ENCODE assay signal across 8 mouse cellular contexts in the genomic region with DNA sequence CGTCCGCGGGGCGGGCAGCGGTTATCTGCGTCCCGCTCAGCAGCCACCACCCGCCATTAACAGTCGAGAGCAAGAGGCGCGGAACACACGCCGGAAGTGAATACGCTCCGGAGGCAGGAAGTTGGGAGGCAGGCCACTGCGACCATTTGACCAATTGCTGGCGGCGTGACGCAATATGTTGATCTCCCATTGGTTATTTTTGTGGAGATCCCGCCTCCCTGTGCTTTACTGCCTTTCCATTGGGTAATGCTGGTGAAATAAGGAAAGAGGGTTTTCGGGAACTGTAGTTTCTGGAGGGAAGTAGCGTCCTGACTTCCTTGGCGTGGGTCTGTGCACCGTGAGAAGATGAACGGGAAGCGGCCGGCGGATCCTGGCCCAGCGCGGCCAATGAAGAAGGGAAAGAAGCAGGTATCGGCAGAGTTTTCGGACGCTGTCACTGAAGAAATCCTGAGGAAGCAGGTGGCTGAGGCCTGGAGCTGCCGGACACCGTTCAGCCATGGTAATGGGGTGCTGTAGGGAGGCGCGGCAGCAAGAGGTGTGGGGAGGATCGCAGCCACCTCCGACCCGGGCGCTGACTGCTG. TPM values are rescaled to one million over a fixed set of nuclear protein-coding genes. Genes with fewer than 3 reads are reported as not detected.
DNase-seq lines count a peak whose midpoint lies in the region; ATAC-seq and TF ChIP-seq lines count a peak whose summit lies in the region.

A gene (minus strand): TSS at position 88 of the 581 bp plus-strand sequence.
A gene (plus strand): TSS at position 255 of the 581 bp plus-strand sequence.

- peak; percentile 99 for ATAC-seq in forebrain, postnatal 0 days
- peak; percentile 98 for ATAC-seq in lung, embryonic 15.5 days (ENCODE audit: borderline replicate concordance, extremely low read depth, low FRiP score, low TSS enrichment)

- H3K27ac ChIP-seq in MEL (ENCODE audit: control insufficient read depth, low read depth, low read length) = peak within 1 kb of the TSS; percentile 85
- peak within 1 kb of the TSS; percentile 61; the same call in 1 of the 2 replicates for H3K27ac ChIP-seq in cerebellum, adult 2 months (ENCODE audit: insufficient read depth, low read length)
- peak within 1 kb of the TSS; percentile 73 for H3K27ac ChIP-seq in forebrain, postnatal 0 days (ENCODE audit: low read depth, low read length)
- H3K27ac ChIP-seq in lung, embryonic 15.5 days = peak within 1 kb of the TSS; percentile 85

- TF ChIP-seq EP300 in MEL (IDR thresholded peaks at IDR 0.05; ENCODE audit: low read depth in 1 of 2, low read length in 2 of 2) = no peak

- peak within 1 kb of the TSS; percentile 76 for H3K4me2 ChIP-seq in forebrain, postnatal 0 days (ENCODE audit: low read depth)
- peak within 1 kb of the TSS; percentile 72 for H3K4me2 ChIP-seq in lung, embryonic 15.5 days

- H3K79me2 ChIP-seq in MEL (ENCODE audit: control insufficient read depth, insufficient read depth, low read length, poor library complexity) = peaks cover 57% of the 10 kb centered on the region

- peak; percentile 99 for DNase-seq in MEL (ENCODE audit: low read depth, low spot score)
- DNase-seq in cerebellum, adult 2 months = peak; percentile 95 to 97
- peak; percentile 100 for DNase-seq in forebrain, postnatal 0 days
- DNase-seq in heart, postnatal 4 days = peak; percentile 95
- DNase-seq in layer of hippocampus, adult 8-10 months (ENCODE audit: low spot score in 2 of 2) = peak; percentile 96 to 98
- DNase-seq in ovary, adult 18-20 months (ENCODE audit: low spot score) = peak; percentile 91
- peak; percentile 99 for DNase-seq in thymus, postnatal 0 days (ENCODE audit: low spot score)

- H3K9me3 ChIP-seq in MEL (replicated peaks; ENCODE audit: insufficient read depth, low read length) = no peaks in the 10 kb centered on the region
- H3K9me3 ChIP-seq in forebrain, postnatal 0 days (ENCODE audit: low read length) = no peaks in the 10 kb centered on the region
- no peaks in the 10 kb centered on the region for H3K9me3 ChIP-seq in lung, embryonic 15.5 days

- TF ChIP-seq RAD21 in MEL (IDR thresholded peaks at IDR 0.05; ENCODE audit: low read depth, low read length) = no peak

- H3K4me1 ChIP-seq in MEL (ENCODE audit: control insufficient read depth in 1 of 2, insufficient read depth in 2 of 2, low read length in 2 of 2) = peaks cover 9 to 20% of the 10 kb centered on the region in 2 experiments
- H3K4me1 ChIP-seq in cerebellum, adult 2 months (ENCODE audit: control insufficient read depth, insufficient read depth, low read length) = peaks cover 5% of the 10 kb centered on the region; the same call in 1 of the 2 replicates
- peaks cover 13% of the 10 kb centered on the region for H3K4me1 ChIP-seq in forebrain, postnatal 0 days (ENCODE audit: insufficient read depth)
- peaks cover 22% of the 10 kb centered on the region for H3K4me1 ChIP-seq in lung, embryonic 15.5 days

- H3K27me3 ChIP-seq in MEL (ENCODE audit: control insufficient read depth in 1 of 2, insufficient read depth in 2 of 2, low read length in 2 of 2) = no peaks in the 10 kb centered on the region
- H3K27me3 ChIP-seq in cerebellum, adult 2 months (ENCODE audit: control insufficient read depth, insufficient read depth, low read length) = no peaks in the 10 kb centered on the region
- no peaks in the 10 kb centered on the region for H3K27me3 ChIP-seq in forebrain, postnatal 0 days (ENCODE audit: insufficient read depth, low read length)
- no peaks in the 10 kb centered on the region for H3K27me3 ChIP-seq in lung, embryonic 15.5 days

- under 1% methylated on average over 41 of the region's 41 CpGs for WGBS in cerebellum, adult 2 months
- under 1% methylated on average over 36 of the region's 41 CpGs for WGBS in forebrain, postnatal 0 days
- WGBS in lung, embryonic 15.5 days = under 1% methylated on average over 41 of the region's 41 CpGs

- TF ChIP-seq POLR2A in MEL (IDR thresholded peaks at IDR 0.05; ENCODE audit: control insufficient read depth in 1 of 2, insufficient read depth in 1 of 2, low read depth in 1 of 2, low read length in 2 of 2, poor library complexity in 1 of 2) = peak; percentile 60 to 93; a peak in 3 of 4 replicates
- peak; percentile 53; the same call in 1 of the 2 replicates for TF ChIP-seq POLR2A in cerebellum, adult 2 months (IDR thresholded peaks at IDR 0.05; ENCODE audit: borderline replicate concordance, insufficient read depth, low read length)

- H3K4me3 ChIP-seq in MEL (ENCODE audit: control insufficient read depth in 1 of 2, insufficient read depth in 1 of 2, low read depth in 2 of 2, low read length in 2 of 2) = peak within 1 kb of the TSS; percentile 82 to 99
- H3K4me3 ChIP-seq in cerebellum, adult 2 months (replicated peaks; ENCODE audit: insufficient read depth, low read depth, low read length) = peak within 1 kb of the TSS; percentile 97
- peak within 1 kb of the TSS; percentile 88 for H3K4me3 ChIP-seq in forebrain, postnatal 0 days (ENCODE audit: low read depth, low read length)
- peak within 1 kb of the TSS; percentile 92 for H3K4me3 ChIP-seq in lung, embryonic 15.5 days

- peak within 1 kb of the TSS; percentile 94 for H3K9ac ChIP-seq in MEL (ENCODE audit: control insufficient read depth, low read depth, low read length, poor library complexity, severe bottlenecking)
- H3K9ac ChIP-seq in forebrain, postnatal 0 days = peak within 1 kb of the TSS; percentile 71
- peak within 1 kb of the TSS; percentile 72 for H3K9ac ChIP-seq in lung, embryonic 15.5 days

- peaks cover 2 to 36% of the 10 kb centered on the region in 2 experiments for H3K36me3 ChIP-seq in MEL (ENCODE audit: control insufficient read depth in 1 of 2, insufficient read depth in 2 of 2, low read length in 2 of 2)
- H3K36me3 ChIP-seq in forebrain, postnatal 0 days (ENCODE audit: insufficient read depth) = peaks cover 9% of the 10 kb centered on the region; the same call in 1 of the 2 replicates
- H3K36me3 ChIP-seq in lung, embryonic 15.5 days = no peaks in the 10 kb centered on the region

- TF ChIP-seq CTCF in MEL (IDR thresholded peaks at IDR 0.05 in 2 of 3, conservative IDR thresholded peaks at IDR 0.05 in 1 of 3; ENCODE audit: control insufficient read depth in 1 of 3, insufficient read depth in 1 of 3, low read depth in 2 of 3, low read length in 3 of 3, poor library complexity in 1 of 3, severe bottlenecking in 1 of 3) = no peak
- no peak for TF ChIP-seq CTCF in cerebellum, adult 2 months (IDR thresholded peaks at IDR 0.05; ENCODE audit: borderline replicate concordance, insufficient read depth, low read depth, low read length)
- no peak for TF ChIP-seq CTCF in forebrain, postnatal 0 days (IDR thresholded peaks at IDR 0.05; ENCODE audit: low read depth)

TF ChIP-seq in MEL, 35 proteins besides CTCF, POLR2A, EP300 and RAD21 (continues in another document):
- no peak for TF ChIP-seq JUND (IDR thresholded peaks at IDR 0.05; ENCODE audit: low read depth, low read length)
- TF ChIP-seq CHD1 (IDR thresholded peaks at IDR 0.05; ENCODE audit: low read depth, low read length) = no peak
- peak; percentile 3; the same call in 1 of the 2 replicates for TF ChIP-seq MAX (IDR thresholded peaks at IDR 0.05; ENCODE audit: low read length)
- no peak for TF ChIP-seq USF1 (IDR thresholded peaks at IDR 0.05; ENCODE audit: low read depth, low read length)
- 0 out of 2 replicates have a peak, but pooled peaks have one; percentile 38 for TF ChIP-seq NRF1 (IDR thresholded peaks at IDR 0.05; ENCODE audit: insufficient read depth, low read depth, low read length, poor library complexity, severe bottlenecking)
- no peak; the same call in 1 of the 2 replicates for TF ChIP-seq ZMIZ1 (IDR thresholded peaks at IDR 0.05; ENCODE audit: low read depth, low read length)
- TF ChIP-seq KAT2A (conservative IDR thresholded peaks at IDR 0.05; ENCODE audit: low read depth, low read length) = peak; percentile 96
- TF ChIP-seq TBP (IDR thresholded peaks at IDR 0.05; ENCODE audit: low read depth, low read length) = peak; percentile 88
- no peak for TF ChIP-seq MAFK (IDR thresholded peaks at IDR 0.05; ENCODE audit: borderline replicate concordance, low read depth, low read length)
- no peak for TF ChIP-seq BHLHE40 (IDR thresholded peaks at IDR 0.05; ENCODE audit: borderline replicate concordance, low read depth, low read length)
- peak; percentile 81 for TF ChIP-seq POLR2AphosphoS2 (IDR thresholded peaks at IDR 0.05; ENCODE audit: low read length)
- no peak for TF ChIP-seq MYB (IDR thresholded peaks at IDR 0.05; ENCODE audit: low read depth, low read length)
- peak; percentile 78 for TF ChIP-seq SIN3A (IDR thresholded peaks at IDR 0.05; ENCODE audit: low read length)
- no peak for TF ChIP-seq UBTF (IDR thresholded peaks at IDR 0.05; ENCODE audit: borderline replicate concordance, insufficient read depth, low read depth, low read length)
- peak; percentile 94 for TF ChIP-seq CHD2 (IDR thresholded peaks at IDR 0.05; ENCODE audit: low read length)
- TF ChIP-seq NELFE (IDR thresholded peaks at IDR 0.05; ENCODE audit: low read depth, low read length) = peak; percentile 83

RNA-seq across cellular contexts. Expression of the first gene that starts in this region (rescaled TPM):
- 157 and 162 TPM in 2 replicates for total RNA-seq in MEL (2012; rRNA removed)
- polyA plus RNA-seq in MEL (2012; ENCODE audit: insufficient read depth in 1 of 2, insufficient read length in 2 of 2, low read depth in 1 of 2, low replicate concordance in 2 of 2, missing spikeins in 1 of 2) = 100 to 1,000 TPM in 1 of 2 experiments, not detected in 1; 118 TPM
- polyA plus RNA-seq in cerebellum, adult 2 months (2012; rRNA removed) = 31.3 and 32.5 TPM in 2 replicates
- 107 and 110 TPM in 2 replicates for total RNA-seq in forebrain, postnatal 0 days (2014; rRNA removed)
- polyA plus RNA-seq in forebrain, postnatal 0 days (2015; fragmentation: Nextera tagmentation; extraction: Ambion mirVana) = 104 and 131 TPM in 2 replicates
- 10 to 100 TPM; 55.0 to 56.1 TPM for total RNA-seq in heart, postnatal 4 days (2021)
- 10 to 100 TPM; 43.9 to 57.1 (median 49.1) TPM for total RNA-seq in layer of hippocampus, adult 8-10 months (2022)
- polyA plus RNA-seq in lung, embryonic 15.5 days (2015; fragmentation: Nextera tagmentation; extraction: Ambion mirVana) = 111 and 113 TPM in 2 replicates
- polyA plus RNA-seq in thymus, postnatal 0 days (2015; fragmentation: Nextera tagmentation; extraction: Ambion mirVana) = 183 and 192 TPM in 2 replicates

RNA-seq across cellular contexts. Expression of the second gene that starts in this region (rescaled TPM):
- total RNA-seq in MEL (2012; rRNA removed) = 16.0 and 16.3 TPM in 2 replicates
- 10 to 100 TPM in 1 of 2 experiments, not detected in 1; 30.0 TPM for polyA plus RNA-seq in MEL (2012; ENCODE audit: insufficient read depth in 1 of 2, insufficient read length in 2 of 2, low read depth in 1 of 2, low replicate concordance in 2 of 2, missing spikeins in 1 of 2)
- polyA plus RNA-seq in cerebellum, adult 2 months (2012; rRNA removed) = 44.2 and 46.0 TPM in 2 replicates
- 15.4 and 17.9 TPM in 2 replicates for total RNA-seq in forebrain, postnatal 0 days (2014; rRNA removed)
- polyA plus RNA-seq in forebrain, postnatal 0 days (2015; fragmentation: Nextera tagmentation; extraction: Ambion mirVana) = 5.3 and 8.2 TPM in 2 replicates
- total RNA-seq in heart, postnatal 4 days (2021) = 10 to 100 TPM; 18.1 to 20.4 TPM
- 100 to 1,000 TPM in 2 of 4 experiments, 10 to 100 TPM in 2; 87.9 to 136 (median 117) TPM for total RNA-seq in layer of hippocampus, adult 8-10 months (2022)
- 10.6 and 13.7 TPM in 2 replicates for polyA plus RNA-seq in lung, embryonic 15.5 days (2015; fragmentation: Nextera tagmentation; extraction: Ambion mirVana)
- 8.2 and 10.2 TPM in 2 replicates for polyA plus RNA-seq in thymus, postnatal 0 days (2015; fragmentation: Nextera tagmentation; extraction: Ambion mirVana)

Comparison
In these comparisons a context has a peak if more than half of its experiments do, and no peak if none do; other contexts are left out.
1. Peak in every context shown above with its lines: DNase-seq, ATAC-seq, H3K4me3 ChIP-seq and H3K27ac ChIP-seq.